Mouse (Mus musculus) C2C12 (cell line): ENCODE data around the gene Fbxo2.

Experiments used
- CEBPB ChIP-seq: IDR thresholded peaks from one replicate; pipeline ENCODE4 v1.6.1; 2011; ENCODE audit warnings: low read depth, mild to moderate bottlenecking, control low read depth, moderate library complexity
- CTCF ChIP-seq: IDR thresholded peaks from one replicate; pipeline ENCODE4 v1.5.1; 2011; ENCODE audit not compliant: control insufficient read depth, insufficient read depth, insufficient read length
- FOSL1 ChIP-seq: IDR thresholded peaks from one replicate; pipeline ENCODE4 v1.8.0; 2011; ENCODE audit warnings: mild to moderate bottlenecking, low read length; ENCODE audit not compliant: poor library complexity, insufficient read depth, severe bottlenecking
- MAX ChIP-seq: IDR thresholded peaks from one replicate; pipeline ENCODE4 v1.6.1; 2011; ENCODE audit warnings: mild to moderate bottlenecking, control low read depth
- MYOD1 ChIP-seq: IDR thresholded peaks from one replicate; pipeline ENCODE4 v1.6.1; 2011; ENCODE audit warnings: low read depth; ENCODE audit not compliant: control insufficient read depth, insufficient read length
- MYOG ChIP-seq: IDR thresholded peaks from one replicate; pipeline ENCODE4 v1.6.1; 2011; ENCODE audit not compliant: control insufficient read depth, insufficient read length; ENCODE audit errors: extremely low read depth
- USF1 ChIP-seq: IDR thresholded peaks from one replicate; pipeline ENCODE4 v1.6.1; 2011; ENCODE audit warnings: low read depth, mild to moderate bottlenecking, control low read depth, moderate library complexity

DNA sequence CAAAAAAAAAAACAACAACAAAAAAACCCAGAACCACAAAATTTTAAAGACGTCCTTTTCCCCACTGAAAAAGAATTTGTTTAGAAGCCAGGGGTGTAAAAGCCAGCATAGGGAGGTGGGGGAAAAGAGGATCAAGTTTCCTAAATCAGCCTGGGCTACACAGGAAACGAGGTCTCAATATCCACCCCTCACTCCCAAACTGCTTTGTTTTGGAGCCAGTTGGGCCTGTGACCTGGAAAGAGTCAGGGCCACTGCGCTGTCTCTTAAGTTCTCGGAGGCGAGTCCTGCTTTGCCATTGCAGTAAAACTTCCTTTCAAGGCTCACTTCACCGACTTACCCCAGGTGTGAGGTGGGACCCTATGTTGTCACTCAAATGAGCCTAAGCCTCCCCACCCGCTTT, 10.2 kb upstream of the Fbxo2 start:
- TF ChIP-seq CTCF: no peak
- no peak for TF ChIP-seq CEBPB
- TF ChIP-seq USF1: no peak
- TF ChIP-seq FOSL1: no peak
- TF ChIP-seq MYOD1: no peak
- TF ChIP-seq MYOG: no peak
- no peak for TF ChIP-seq MAX
